Mouse (Mus musculus) layer of hippocampus, adult 2 months (tissue): ENCODE results near the gene Cdk18. TPM values are rescaled to one million over a fixed set of nuclear protein-coding genes. Genes with fewer than 3 reads are reported as not detected.
"Not testable (repeated sequence)": the region's sequence is repeated elsewhere in the genome, so short reads cannot be mapped to it uniquely, and the experiment has no call there.

ENCODE experiments used
- DNase-seq, 2 experiments: peaks; one replicate each; pipeline ENCODE4 v3.0.0; 2022; ENCODE audit warnings: low spot score in 2 of 2
- H3K27ac ChIP-seq: fragments of 200-600 bp; 2 replicates; pipeline ENCODE4 v1.8.1; 2022
- H3K4me3 ChIP-seq: fragments of 200-600 bp; 2 replicates; pipeline ENCODE4 v1.8.1; 2022; ENCODE audit warnings: mild to moderate bottlenecking
- CTCF ChIP-seq: fragments of 200-600 bp; conservative IDR thresholded peaks from 2 replicates; pipeline ENCODE4 v1.8.1; 2022; ENCODE audit warnings: antibody characterized with exemption, mild to moderate bottlenecking, moderate library complexity
- long read RNA-seq, 2 experiments: library from polyadenylated mRNA; stranded (forward); transcript quantifications; one replicate each; pipeline ENCODE4 v2.0.0; 2021; ENCODE audit warnings: borderline mapping rate in 2 of 2
- total RNA-seq, 2 experiments: library from RNA; stranded (reverse); gene quantifications; 2 replicates each; pipeline ENCODE4 v1.2.3; 2021

Cdk18 gene
- total RNA-seq, result 10 to 100 TPM; 21.7 to 23.7 TPM
- long read RNA-seq, experiment 1, full-length matches to known transcripts, result 8 of 13 reads
- long read RNA-seq, experiment 1, partial matches to known transcripts, result 1 of 13 reads
- long read RNA-seq, experiment 1, other reads (novel, unspliced or antisense), result 4 of 13 reads
- long read RNA-seq, experiment 2, full-length matches to known transcripts, result 16 of 26 reads
- long read RNA-seq, experiment 2, partial matches to known transcripts, result 4 of 26 reads
- long read RNA-seq, experiment 2, other reads (novel, unspliced or antisense), result 6 of 26 reads

DNA sequence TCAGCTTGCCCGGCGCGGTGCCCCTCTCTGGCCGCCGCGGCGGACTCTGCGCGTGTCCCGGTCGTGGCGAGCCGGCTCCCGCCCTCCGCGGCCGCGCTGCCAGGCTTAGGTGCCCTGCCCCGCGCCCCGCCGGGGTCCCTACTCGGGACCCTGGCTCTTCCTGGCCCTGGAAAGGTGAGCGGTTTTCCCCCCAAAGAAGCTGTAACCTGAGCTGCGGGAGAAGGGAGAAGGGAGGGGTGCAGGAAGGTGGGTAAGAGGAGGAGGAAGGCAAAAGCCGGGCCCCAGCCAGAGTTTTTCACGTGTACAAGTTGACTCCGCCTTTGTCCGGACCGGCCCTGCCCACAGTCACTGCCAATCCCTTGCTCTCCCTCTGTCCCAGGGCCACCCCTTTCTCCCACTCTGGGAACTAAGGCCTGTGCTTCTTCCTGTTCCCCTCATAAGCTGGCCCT lies at the start of gene Cdk18:
Gene Cdk18 (minus strand): TSS at position 269 of the 449 bp plus-strand sequence.
- H3K4me3 ChIP-seq, result peak within 1 kb of the TSS; percentile 68
- DNase-seq, result peak in 1 of 2 experiments; percentile 51
- TF ChIP-seq CTCF, result no peak
- H3K27ac ChIP-seq, result peak within 1 kb of the TSS; percentile 85

DNA sequence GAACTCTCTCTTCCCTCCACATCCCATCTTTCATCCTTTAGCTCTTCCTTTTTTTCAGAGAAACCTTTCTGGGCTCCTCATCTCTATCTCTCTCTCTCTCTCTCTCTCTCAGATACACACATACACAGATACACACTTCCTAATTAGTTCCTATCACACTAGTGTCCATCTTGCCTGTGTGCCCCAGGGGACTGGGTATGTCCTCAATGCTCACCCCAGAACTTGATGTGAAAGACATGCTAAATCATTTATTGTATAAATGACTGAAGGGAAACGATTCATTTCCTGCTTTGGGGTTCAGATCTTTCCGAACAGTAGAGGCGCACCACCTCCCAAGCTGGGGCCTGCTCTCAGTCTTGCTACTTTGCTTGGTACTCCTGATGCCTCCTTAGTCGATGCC lies 49.7 kb upstream of the Cdk18 start:
- Histone ChIP-seq H3K27ac (no peak overlapping the region), H3K4me3 (no peak overlapping the region)
- no peak for TF ChIP-seq CTCF
- no peak for DNase-seq

DNA sequence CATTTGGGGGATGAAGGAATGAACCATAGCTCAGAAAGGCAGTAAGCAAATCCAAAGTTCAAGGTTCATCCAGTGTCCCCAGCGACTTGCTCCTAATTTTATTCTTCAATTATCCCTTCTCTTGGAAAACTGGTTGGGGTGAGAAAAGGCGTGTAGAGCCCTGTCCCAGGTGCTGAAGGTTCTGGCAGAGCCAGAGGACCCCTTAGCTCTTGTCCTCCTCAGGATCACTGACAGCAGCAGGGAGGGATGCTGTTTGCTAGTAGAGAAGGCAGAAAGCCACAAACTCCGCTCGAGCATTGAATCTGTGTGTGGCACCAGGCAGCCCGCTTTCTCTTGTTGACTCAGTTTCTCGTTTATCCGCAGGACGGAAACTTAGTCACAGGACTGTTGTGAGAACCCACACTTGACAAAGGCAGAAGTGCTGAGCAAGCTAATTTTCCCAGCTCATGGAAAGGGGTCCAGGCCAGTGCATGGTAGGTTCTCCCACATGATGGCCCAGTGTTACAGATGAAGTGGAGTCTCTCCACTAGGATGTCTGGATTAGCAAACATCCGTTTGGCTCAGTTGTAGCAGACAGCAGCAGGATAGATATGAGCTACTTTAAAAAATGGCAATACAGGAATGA lies 49.1 kb upstream of the Cdk18 start:
- Histone ChIP-seq H3K4me3 (no peak overlapping the region), H3K27ac (no peak overlapping the region)
- no peak for TF ChIP-seq CTCF
- DNase-seq, result no peak

DNA sequence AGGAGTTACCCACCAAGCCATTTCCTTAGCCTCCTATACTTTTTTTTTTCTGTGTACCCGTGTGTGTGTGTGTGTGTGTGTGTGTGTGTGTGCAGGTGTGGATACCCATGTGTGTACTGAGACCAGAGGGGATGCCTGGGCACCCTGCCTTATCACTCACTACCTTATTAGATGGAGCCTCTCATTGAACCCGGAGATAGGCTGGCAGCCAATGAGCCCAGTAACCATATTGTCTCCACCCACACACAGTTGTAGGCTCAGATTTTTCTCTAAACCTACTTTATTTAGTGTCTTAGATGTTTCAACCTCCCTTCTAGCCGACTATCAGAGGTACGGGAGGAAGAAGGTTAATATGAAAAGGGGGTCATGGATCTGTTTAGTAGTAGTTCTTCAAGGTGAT lies 46.8 kb upstream of the Cdk18 start:
- no peak for TF ChIP-seq CTCF
- Histone ChIP-seq H3K27ac (no peak overlapping the region), H3K4me3 (no peak overlapping the region)
- peak in 1 of 2 experiments; percentile 63 for DNase-seq

DNA sequence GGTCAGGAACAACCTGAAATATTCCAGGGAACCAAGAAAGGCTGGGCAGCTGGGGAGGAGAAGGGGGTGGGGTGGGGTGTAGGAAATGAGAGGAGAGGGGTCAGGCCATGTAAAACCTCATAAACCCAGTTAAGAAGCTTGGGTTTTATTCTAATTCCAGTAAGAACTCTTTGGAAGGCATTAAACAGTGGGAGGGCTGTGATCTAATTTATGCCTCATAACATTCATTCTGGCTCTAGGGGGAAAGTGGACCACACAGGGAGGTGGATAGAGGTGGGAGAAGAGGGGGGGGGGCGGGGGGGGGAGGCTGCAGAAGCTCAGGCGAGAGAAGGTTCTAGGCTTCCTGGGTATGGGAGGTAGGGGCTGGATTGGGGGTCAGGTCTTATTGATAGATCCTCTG lies 32.1 kb upstream of the Cdk18 start:
- DNase-seq, result no peak

DNA sequence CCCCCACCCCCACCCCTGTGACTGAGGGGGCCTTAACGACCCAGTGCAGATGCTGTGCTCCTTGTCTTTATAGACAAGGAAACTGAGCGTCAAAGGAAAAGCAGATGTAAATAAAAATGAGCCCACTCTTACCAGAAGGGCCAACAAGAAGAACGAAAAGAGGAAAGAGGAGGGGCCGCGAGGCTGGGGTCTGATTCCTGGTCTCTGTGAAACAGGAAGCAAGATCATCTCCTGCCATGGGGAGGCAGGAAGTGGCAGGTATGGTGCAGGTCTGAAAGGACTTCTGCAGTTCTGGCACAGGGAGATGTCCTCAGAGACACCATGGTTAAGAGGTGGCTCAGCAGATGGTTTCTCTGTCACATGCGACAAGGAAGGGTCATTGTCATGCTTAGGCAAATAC lies 31.2 kb upstream of the Cdk18 start:
- H3K4me3 ChIP-seq, result no peak overlapping the region
- TF ChIP-seq CTCF, result no peak
- DNase-seq, result no peak
- H3K27ac ChIP-seq, result no peak overlapping the region

More for the DNA sequence above, 32.1 kb upstream of the Cdk18 start:
- TF ChIP-seq CTCF, result no peak
- no peak overlapping the region for H3K4me3 ChIP-seq
- no peak overlapping the region for H3K27ac ChIP-seq

DNA sequence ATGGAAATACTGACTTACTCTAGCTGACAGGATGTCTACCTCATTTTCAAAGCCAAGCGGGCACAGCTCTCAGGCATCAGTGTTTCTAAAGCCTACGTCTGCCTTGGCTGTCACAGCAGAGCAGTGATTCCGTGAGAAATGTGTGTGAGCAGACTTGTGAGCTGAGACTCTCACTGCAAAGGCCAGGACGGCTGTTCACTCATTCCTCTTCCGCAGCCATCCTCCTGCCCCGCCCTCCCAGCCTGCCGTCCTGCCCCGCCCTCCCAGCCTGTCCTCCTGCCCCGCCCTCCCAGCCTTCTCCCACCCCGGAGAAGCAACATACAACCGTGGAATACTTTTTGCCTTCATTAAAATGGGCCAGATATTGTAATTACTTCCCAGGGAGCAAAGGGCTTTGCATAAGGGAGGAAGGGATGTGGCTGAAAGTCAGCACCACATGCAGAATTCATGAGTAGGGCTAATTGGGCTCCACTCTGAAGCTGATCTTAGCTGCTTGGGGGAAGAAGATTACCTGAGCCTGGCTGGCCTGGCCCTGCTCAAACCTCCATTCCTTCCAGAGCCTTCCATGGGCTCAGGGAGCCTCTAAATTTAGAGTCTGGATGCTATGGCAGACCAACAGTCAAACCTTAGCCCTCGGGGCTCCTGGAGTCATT lies 28.8 kb upstream of the Cdk18 start:
- TF ChIP-seq CTCF, result no peak
- no peak for DNase-seq
- Histone ChIP-seq H3K27ac (no peak overlapping the region), H3K4me3 (no peak overlapping the region)

DNA sequence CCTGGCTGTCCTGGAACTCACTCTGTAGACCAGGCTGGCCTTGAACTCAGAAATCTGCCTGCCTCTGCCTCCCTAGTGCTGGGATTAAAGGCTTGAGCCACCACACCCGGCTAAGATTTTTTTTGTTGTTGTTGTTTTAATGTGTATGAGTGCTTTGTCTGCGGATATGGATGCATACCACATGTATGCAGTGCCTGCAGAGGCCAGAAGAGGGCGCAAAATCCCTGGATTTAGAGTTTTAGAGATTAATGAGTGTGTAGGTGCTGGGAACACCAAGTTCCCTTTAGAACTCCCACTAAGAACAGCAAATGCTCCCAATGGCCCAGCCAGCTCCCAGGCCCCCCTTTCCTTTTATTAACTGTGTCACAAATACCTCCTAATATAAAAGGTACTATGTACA lies 26.4 kb upstream of the Cdk18 start:
- no peak overlapping the region for H3K4me3 ChIP-seq
- DNase-seq, result no peak
- peak; percentile 66 for TF ChIP-seq CTCF
- no peak overlapping the region for H3K27ac ChIP-seq

DNA sequence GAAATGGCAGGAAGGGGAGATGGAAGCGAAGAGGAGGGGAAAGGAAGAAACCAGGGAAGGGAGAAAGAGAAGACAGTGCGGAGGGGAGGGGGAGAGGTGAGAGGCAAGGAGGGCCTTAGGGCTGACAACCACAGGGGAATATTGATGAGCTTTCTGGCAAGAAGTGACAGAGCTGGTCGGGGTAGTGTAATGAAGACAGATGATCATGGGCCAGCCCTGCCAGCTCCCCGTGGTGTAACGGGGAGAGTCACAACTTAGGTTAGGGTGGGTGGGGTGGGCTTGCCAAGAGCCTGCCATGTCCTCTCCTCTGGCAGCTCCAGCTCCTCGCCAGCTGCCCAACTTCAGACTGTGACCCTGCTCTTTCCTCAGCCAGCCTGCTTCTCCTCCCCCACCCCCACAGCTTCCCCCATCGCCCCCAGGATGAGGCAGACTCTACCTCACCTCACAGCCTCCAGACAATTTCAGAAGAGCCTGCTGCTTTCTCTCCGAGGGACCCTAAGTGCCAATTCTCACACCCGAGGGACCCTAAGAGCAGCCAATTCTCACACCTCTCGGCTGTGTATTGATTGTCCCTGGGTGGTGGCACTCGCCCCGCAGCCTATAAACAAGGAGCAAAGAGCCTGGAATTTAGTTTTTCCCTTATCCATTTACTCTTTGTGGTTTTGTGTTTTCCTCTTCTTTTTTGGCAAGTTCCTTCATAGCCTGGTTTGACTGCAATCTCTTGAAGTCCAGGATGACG lies 25.5 kb upstream of the Cdk18 start:
- Histone ChIP-seq H3K27ac (no peak overlapping the region), H3K4me3 (no peak overlapping the region)
- no peak for TF ChIP-seq CTCF
- DNase-seq, result no peak

DNA sequence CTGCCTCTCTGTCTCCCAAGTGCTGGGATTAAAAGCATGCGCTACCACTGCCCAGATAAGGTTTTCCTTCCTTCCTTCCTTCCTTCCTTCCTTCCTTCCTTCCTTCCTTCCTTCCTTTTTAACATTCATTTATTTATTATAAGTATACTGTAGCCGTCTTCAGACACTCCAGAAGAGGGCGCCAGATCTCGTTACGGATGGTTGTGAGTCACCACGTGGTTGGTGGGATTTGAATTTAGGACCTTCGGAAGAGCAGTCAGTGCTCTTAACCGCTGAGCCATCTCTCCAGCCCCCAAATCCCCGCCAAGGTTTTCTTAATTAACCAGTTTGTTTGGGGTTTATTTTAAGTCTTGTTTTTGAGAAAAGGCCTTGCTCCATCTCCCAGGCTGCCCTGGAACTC lies 23.1 kb upstream of the Cdk18 start:
- not testable (repeated sequence) for H3K27ac ChIP-seq, DNase-seq, H3K4me3 ChIP-seq
- TF ChIP-seq CTCF, result peak; percentile 47

DNA sequence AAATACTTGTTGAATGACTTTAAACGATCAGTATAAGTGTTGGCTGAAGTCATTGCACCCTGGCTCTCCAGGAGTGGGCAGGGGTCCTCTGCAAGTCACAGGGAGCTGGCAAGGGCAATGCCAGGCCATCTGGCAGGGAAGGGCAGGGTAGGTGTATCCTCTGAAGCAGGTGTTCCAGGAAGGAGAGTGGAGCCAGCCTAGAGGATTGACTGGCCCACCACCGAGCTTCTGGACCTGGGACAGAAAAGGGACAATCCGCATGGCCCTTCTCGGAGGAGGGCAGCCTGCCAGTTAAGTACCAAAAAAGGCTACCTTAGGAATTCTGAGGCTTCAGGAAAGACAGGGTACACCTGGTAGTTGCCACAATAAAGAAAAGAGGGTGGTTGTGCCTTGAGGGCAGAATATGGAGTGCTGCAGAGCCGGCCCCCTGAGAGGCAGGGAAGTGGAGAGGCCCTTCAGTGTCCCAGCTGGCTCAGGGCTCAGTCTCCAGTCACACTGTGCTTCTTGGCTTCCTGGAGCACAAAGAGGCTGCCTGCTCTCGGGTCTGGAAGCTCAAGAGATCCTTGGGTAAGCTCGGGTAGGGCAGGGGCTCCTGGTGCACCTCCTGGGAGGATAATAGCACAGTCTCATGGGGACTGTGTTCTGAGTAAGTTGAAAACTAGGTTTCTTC lies 21.9 kb upstream of the Cdk18 start:
- no peak overlapping the region for H3K4me3 ChIP-seq
- H3K27ac ChIP-seq, result no peak overlapping the region
- no peak for TF ChIP-seq CTCF
- DNase-seq, result no peak

DNA sequence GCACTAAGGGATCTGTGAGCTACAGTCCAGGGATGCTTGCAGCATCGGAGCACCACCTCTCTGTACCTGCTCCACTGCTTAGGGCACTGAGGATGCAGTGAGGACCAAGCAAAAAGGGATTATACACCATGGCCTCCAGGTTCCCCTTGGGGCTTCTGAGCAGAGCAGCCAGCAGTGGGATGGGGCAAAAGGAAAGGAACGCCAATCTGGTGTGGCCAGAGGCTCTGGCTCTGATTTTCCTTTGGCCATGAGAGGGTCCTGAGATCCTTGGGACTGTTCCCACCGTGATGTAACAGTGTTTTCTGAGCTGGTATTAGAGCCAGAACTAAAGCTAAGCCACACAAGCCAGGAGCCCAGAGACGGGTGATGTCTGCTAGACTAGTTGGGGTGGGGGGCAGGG lies 20.2 kb upstream of the Cdk18 start:
- TF ChIP-seq CTCF, result no peak
- no peak overlapping the region for H3K4me3 ChIP-seq
- H3K27ac ChIP-seq, result no peak overlapping the region
- no peak for DNase-seq
